Mouse (Mus musculus): ENCODE results near the gene Rora. TPM values are rescaled to one million over a fixed set of nuclear protein-coding genes. Genes with fewer than 3 reads are reported as not detected.

Gene Rora
- polyA plus RNA-seq, 1 experiment from 2014 or later: 7.5 TPM

DNA sequence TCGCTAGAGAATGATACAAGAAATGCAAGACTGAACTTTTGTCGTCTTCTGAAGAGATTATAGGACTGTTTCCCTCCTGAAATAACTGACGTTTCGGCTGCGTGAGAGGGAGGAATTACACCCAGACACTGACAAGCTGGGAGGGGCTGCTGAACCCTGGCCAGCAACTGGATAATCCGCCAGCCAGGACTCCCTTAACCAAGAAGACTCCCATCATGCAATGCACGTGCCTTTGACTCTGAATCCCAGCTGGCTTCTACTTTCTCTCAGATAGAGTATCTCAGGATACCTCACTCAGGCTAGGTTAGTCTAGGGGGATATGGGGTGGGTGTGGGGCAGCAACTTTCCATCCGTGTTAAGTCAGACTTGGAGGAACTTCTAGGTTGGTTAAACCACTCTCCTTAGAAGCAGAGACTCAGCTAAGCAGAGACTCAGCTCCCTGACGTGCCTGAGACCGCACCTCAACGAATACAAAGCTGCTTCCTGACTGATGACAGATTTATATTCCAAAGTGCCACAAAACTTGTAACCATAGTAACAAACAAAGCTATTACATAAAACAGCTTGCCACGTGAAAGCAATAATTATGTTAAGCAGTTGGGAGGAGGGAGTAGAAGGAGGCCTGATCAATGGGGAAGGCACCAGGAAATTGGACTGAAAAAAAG, 302.8 kb downstream of the Rora start:
- ATAC-seq (ENCODE audit: low FRiP score, low TSS enrichment): 0 out of 2 replicates have a peak, but pooled peaks have one; percentile 53
- no peaks in the 10 kb centered on the region; the same call in 1 of the 2 replicates for H3K36me3 ChIP-seq (ENCODE audit: control insufficient read depth, insufficient read depth, low read length)
- H3K27ac ChIP-seq (replicated peaks): no peak overlapping the region
- H3K9me3 ChIP-seq (ENCODE audit: control insufficient read depth, low read length): no peaks in the 10 kb centered on the region
- peak; percentile 25 for DNase-seq (ENCODE audit: low spot score)
- H3K4me3 ChIP-seq (ENCODE audit: low read depth, low read length): no peak overlapping the region
- H3K4me1 ChIP-seq (replicated peaks; ENCODE audit: control insufficient read depth, insufficient read depth): no peaks in the 10 kb centered on the region; the same call in 1 of the 2 replicates
- WGBS: 36% methylated on average over 12 of the region's 12 CpGs
- H3K9ac ChIP-seq (ENCODE audit: low read length): no peak overlapping the region
- no peak overlapping the region for H3K4me2 ChIP-seq (replicated peaks; ENCODE audit: low read depth)
- no peaks in the 10 kb centered on the region for H3K27me3 ChIP-seq (ENCODE audit: control insufficient read depth, insufficient read depth, low read length)
- TF ChIP-seq CTCF (IDR thresholded peaks at IDR 0.05; ENCODE audit: low read depth) (no peak), EP300 (optimal IDR thresholded peaks at IDR 0.05) (no peak)

DNA sequence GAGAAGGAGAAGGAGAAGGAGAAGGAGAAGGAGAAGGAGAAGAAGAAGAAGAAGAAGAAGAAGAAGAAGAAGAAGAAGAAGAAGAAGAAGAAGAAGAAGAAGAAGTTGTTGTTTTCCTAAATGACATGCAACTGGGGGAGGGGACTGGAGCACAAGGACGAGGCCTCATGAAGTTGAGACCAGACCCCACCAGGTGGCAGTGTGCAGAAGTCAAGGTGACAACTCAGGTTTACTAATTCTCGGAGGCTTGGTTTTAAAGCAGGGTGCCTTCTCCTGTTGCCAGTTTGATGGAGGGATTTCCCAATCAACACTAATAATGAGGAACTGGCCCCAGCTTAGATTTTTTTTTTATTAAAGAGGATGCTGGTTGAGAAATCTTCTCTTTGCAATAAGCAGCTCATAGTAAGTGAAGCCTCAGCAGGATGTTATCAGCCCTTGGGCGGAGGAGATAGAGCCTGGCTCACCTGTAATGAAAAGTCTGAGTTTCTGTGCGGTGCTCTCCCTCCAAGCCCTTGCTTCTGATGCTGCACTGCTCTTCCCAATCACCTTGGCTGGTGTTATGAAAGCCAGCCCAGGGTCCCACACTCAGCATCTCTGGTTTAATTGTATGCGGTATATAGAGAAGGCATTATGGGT, 303.5 kb downstream of the Rora start:
- Histone ChIP-seq H3K27me3 (ENCODE audit: control insufficient read depth, insufficient read depth, low read length) (no peaks in the 10 kb centered on the region), H3K9ac (ENCODE audit: low read length) (no peak overlapping the region), H3K9me3 (ENCODE audit: control insufficient read depth, low read length) (no peaks in the 10 kb centered on the region), H3K4me3 (ENCODE audit: low read depth, low read length) (no peak overlapping the region), H3K4me1 (replicated peaks; ENCODE audit: control insufficient read depth, insufficient read depth) (no peaks in the 10 kb centered on the region; the same call in 1 of the 2 replicates), H3K36me3 (ENCODE audit: control insufficient read depth, insufficient read depth, low read length) (no peaks in the 10 kb centered on the region; the same call in 1 of the 2 replicates), H3K27ac (replicated peaks) (no peak overlapping the region), H3K4me2 (replicated peaks; ENCODE audit: low read depth) (no peak overlapping the region)
- ATAC-seq (ENCODE audit: low FRiP score, low TSS enrichment) (no peak), DNase-seq (ENCODE audit: low spot score) (peak; percentile 70)
- 55% methylated on average over 5 of the region's 5 CpGs for WGBS
- TF ChIP-seq CTCF (IDR thresholded peaks at IDR 0.05; ENCODE audit: low read depth) (peak; percentile 73), EP300 (optimal IDR thresholded peaks at IDR 0.05) (no peak)

- Histone ChIP-seq H3K4me2 (replicated peaks; ENCODE audit: low read depth) (no peak overlapping the region), H3K27ac (replicated peaks) (no peak overlapping the region), H3K27me3 (ENCODE audit: control insufficient read depth, insufficient read depth, low read length) (no peaks in the 10 kb centered on the region), H3K9ac (ENCODE audit: low read length) (no peak overlapping the region), H3K4me1 (replicated peaks; ENCODE audit: control insufficient read depth, insufficient read depth) (no peaks in the 10 kb centered on the region; the same call in 1 of the 2 replicates), H3K9me3 (ENCODE audit: control insufficient read depth, low read length) (no peaks in the 10 kb centered on the region), H3K36me3 (ENCODE audit: control insufficient read depth, insufficient read depth, low read length) (no peaks in the 10 kb centered on the region; the same call in 1 of the 2 replicates), H3K4me3 (ENCODE audit: low read depth, low read length) (no peak overlapping the region)
- TF ChIP-seq CTCF (IDR thresholded peaks at IDR 0.05; ENCODE audit: low read depth) (no peak), EP300 (optimal IDR thresholded peaks at IDR 0.05) (no peak)
- ATAC-seq (ENCODE audit: low FRiP score, low TSS enrichment) (no peak), DNase-seq (ENCODE audit: low spot score) (no peak)
- WGBS: 91% methylated on average over 3 of the region's 3 CpGs
Observed at GRCm38 (mm10) chr9:68957793-68958192, 304.2 kb downstream of the Rora start.

DNA sequence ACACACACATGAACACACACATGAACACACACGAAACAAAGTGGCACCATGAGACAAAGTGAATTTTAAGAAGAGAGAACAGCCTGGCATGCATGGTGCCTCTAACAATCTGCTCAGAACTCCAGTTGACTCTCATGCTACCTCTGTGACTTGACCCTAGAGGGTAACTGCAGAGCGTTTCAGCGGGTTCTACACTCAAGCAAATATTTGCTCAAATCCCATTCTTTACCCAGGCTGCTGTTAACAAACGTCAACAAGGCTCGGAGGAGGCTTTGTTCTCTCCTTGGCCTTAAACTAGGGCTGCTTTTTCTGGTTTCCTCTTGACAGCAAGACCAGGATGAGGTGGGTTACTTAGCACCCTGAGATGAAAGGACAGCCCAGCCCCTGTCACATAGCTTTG, 305.3 kb downstream of the Rora start:
- peak; percentile 84 for ATAC-seq (ENCODE audit: low FRiP score, low TSS enrichment)
- TF ChIP-seq CTCF (IDR thresholded peaks at IDR 0.05; ENCODE audit: low read depth) (no peak), EP300 (optimal IDR thresholded peaks at IDR 0.05) (no peak)

GRCm38 (mm10) chr9:68963898-68964297, 310.3 kb downstream of the Rora start:
- no peak for TF ChIP-seq EP300 (optimal IDR thresholded peaks at IDR 0.05)
- TF ChIP-seq CTCF (IDR thresholded peaks at IDR 0.05; ENCODE audit: low read depth): no peak
- Histone ChIP-seq H3K4me2 (replicated peaks; ENCODE audit: low read depth) (no peak overlapping the region), H3K4me1 (replicated peaks; ENCODE audit: control insufficient read depth, insufficient read depth) (no peaks in the 10 kb centered on the region; the same call in 1 of the 2 replicates), H3K36me3 (ENCODE audit: control insufficient read depth, insufficient read depth, low read length) (no peaks in the 10 kb centered on the region), H3K4me3 (ENCODE audit: low read depth, low read length) (no peak overlapping the region), H3K9me3 (ENCODE audit: control insufficient read depth, low read length) (no peaks in the 10 kb centered on the region), H3K9ac (ENCODE audit: low read length) (no peak overlapping the region), H3K27me3 (ENCODE audit: control insufficient read depth, insufficient read depth, low read length) (no peaks in the 10 kb centered on the region), H3K27ac (replicated peaks) (no peak overlapping the region)
- DNase-seq (ENCODE audit: low spot score): no peak
- ATAC-seq (ENCODE audit: low FRiP score, low TSS enrichment): no peak
- WGBS: 95% methylated on average over 5 of the region's 5 CpGs

More for the DNA sequence above, 305.3 kb downstream of the Rora start:
- H3K36me3 ChIP-seq (ENCODE audit: control insufficient read depth, insufficient read depth, low read length): no peaks in the 10 kb centered on the region; the same call in 1 of the 2 replicates
- no peak overlapping the region for H3K4me2 ChIP-seq (replicated peaks; ENCODE audit: low read depth)
- H3K27ac ChIP-seq (replicated peaks): no peak overlapping the region
- peak; percentile 48 for DNase-seq (ENCODE audit: low spot score)
- WGBS: 47% methylated on average over 5 of the region's 5 CpGs
- H3K27me3 ChIP-seq (ENCODE audit: control insufficient read depth, insufficient read depth, low read length): no peaks in the 10 kb centered on the region
- H3K9me3 ChIP-seq (ENCODE audit: control insufficient read depth, low read length): no peaks in the 10 kb centered on the region
- H3K4me3 ChIP-seq (ENCODE audit: low read depth, low read length): no peak overlapping the region
- H3K9ac ChIP-seq (ENCODE audit: low read length): no peak overlapping the region
- no peaks in the 10 kb centered on the region; the same call in 1 of the 2 replicates for H3K4me1 ChIP-seq (replicated peaks; ENCODE audit: control insufficient read depth, insufficient read depth)

DNA sequence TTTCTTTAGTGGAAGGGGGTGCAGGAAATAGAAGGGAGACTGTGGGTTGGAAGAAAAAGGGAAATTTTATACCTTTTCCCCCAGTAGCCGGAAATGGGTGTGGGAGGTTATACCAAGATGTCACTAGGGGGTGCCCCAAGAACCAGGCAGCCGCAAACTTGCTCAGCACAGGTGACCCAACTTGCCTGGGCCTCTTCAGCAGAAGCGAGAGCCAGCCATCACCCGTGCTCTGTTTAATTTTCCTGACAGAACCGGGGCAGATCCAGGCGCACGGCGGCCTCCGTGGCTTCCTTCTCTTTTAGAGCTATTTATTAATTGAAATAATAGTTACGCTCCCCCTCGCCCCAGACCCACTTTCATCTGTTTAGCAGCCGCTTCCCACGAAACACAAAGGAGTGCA, 313.0 kb downstream of the Rora start:
- Histone ChIP-seq H3K27ac (replicated peaks) (no peak overlapping the region), H3K9ac (ENCODE audit: low read length) (no peak overlapping the region), H3K9me3 (ENCODE audit: control insufficient read depth, low read length) (no peaks in the 10 kb centered on the region), H3K4me1 (replicated peaks; ENCODE audit: control insufficient read depth, insufficient read depth) (no peaks in the 10 kb centered on the region), H3K27me3 (ENCODE audit: control insufficient read depth, insufficient read depth, low read length) (no peaks in the 10 kb centered on the region), H3K36me3 (ENCODE audit: control insufficient read depth, insufficient read depth, low read length) (no peaks in the 10 kb centered on the region), H3K4me2 (replicated peaks; ENCODE audit: low read depth) (no peak overlapping the region), H3K4me3 (ENCODE audit: low read depth, low read length) (no peak overlapping the region)
- WGBS: 44% methylated on average over 13 of the region's 13 CpGs
- no peak for TF ChIP-seq EP300 (optimal IDR thresholded peaks at IDR 0.05)
- peak; percentile 55 for TF ChIP-seq CTCF (IDR thresholded peaks at IDR 0.05; ENCODE audit: low read depth)
- DNase-seq (ENCODE audit: low spot score) (peak; percentile 24), ATAC-seq (ENCODE audit: low FRiP score, low TSS enrichment) (no peak)

Measured in stomach, postnatal 0 days (tissue).